Mouse (Mus musculus) bone marrow macrophage, adult 2 months (primary cell): Measurements from ENCODE around the gene Fth1.
A peak's percentile ranks its signal among the peaks of the same experiment; 100 is the strongest.

Experiments
- CTCF ChIP-seq: IDR thresholded peaks from 2 replicates; pipeline ENCODE4 v1.5.1; 2012; ENCODE audit warnings: low read depth, mild to moderate bottlenecking, low read length, moderate library complexity
- POLR2A ChIP-seq: IDR thresholded peaks from 2 replicates; pipeline ENCODE4 v1.6.1; 2012; ENCODE audit warnings: mild to moderate bottlenecking, low read depth, low read length, borderline replicate concordance

DNA sequence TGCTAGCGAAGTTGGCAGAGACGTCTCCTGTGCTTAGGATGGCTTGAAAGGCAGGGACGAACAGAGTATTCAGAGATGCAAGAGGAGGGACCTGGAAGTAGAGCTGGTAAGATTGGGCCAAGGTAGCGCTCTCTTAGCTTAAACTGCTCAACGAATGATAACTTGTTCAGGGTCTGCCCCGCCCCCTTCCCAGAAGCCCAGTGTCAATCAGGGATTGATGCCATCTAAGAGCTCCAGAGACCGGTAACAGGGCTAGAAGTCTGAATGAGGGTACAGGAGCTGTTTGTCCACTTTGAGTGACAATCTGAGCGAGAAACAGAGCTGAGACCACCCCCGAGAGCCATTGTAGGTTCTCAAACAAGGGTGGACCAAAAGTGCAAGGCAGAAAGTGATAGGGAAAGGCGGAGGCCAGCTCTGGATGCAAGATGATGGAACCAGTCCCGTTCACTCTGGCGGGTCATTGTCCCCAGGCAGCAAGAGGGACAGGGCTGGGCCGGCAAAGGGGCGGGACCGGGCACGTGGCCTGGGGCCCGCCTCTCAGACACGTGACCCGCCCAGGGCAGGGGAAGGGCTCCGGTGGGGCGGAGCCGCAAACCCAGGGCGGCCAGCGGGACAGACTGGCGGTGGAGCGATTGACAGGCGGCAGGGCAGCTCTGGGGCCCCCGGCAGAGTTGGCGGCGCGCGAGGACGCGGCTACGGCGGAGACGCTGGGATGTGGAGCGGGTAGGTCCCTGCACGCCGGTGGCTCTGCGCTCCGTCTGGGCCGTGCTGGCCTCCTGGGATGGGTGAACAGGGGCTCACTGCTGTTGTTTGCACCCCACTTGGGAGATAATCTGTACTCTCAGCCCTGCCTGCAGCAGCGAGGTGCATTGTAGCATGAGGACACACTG lies 37.5 kb downstream of the Fth1 start:
- TF ChIP-seq CTCF (no peak), POLR2A (0 out of 2 replicates have a peak, but pooled peaks have one; percentile 49)
